Mouse (Mus musculus) gastrocnemius, adult 18-20 months (tissue): ENCODE results near the gene Aim2. TPM values are rescaled to one million over a fixed set of nuclear protein-coding genes. Genes with fewer than 3 reads are reported as not detected.
"Not testable (repeated sequence)": the region's sequence is repeated elsewhere in the genome, so short reads cannot be mapped to it uniquely, and the experiment has no call there.

ENCODE experiments used
- DNase-seq: peaks from one replicate; pipeline ENCODE4 v3.0.0; 2021; ENCODE audit warnings: low spot score
- long read RNA-seq, 2 experiments: library from polyadenylated mRNA; stranded (forward); transcript quantifications; one replicate each; pipeline ENCODE4 v2.0.0; 2021
- total RNA-seq, 2 experiments: library from RNA; stranded (reverse); gene quantifications; 2 replicates each; pipeline ENCODE4 v1.2.3; 2021

Aim2 gene
- under 1 TPM; 0.30 to 0.38 TPM for total RNA-seq
- long read RNA-seq, experiment 1 = 0 reads
- long read RNA-seq, experiment 2 = 0 reads

GRCm38 (mm10) chr1:173350372-173350957, at the start of gene Aim2:
Aim2 (plus strand) TSS chr1:173350879.
- no peak for DNase-seq

- not testable (repeated sequence) for DNase-seq
These were observed 47.9 kb upstream of the Aim2 start for GRCm38 (mm10) chr1:173302795-173303194.

DNA sequence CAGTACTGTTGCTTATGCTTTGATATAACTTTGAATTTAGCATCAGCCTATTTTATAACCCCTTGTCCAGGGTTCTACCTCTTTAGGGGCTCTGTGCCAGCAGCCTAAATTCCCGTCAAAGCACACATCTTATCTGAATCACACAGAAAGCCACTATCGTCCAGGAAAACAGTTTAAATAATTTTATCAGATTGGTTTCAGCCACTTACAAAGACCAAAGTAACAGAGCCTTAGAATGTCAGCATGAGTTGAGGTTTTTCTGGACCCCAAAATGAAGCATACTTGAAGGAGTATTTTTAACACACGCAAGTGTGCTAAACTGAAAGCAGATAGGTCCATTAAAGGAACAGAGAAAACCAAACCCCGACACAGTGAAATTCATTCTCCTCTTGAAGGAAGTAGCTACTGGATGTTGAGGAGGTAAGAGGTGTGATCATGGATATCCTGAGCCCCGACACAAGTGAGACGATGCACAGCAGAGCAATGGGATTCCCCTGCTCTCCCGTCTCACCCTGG, 37.1 kb upstream of the Aim2 start:
- not testable (repeated sequence) for DNase-seq

- no peak for DNase-seq
These were observed 35.0 kb upstream of the Aim2 start for GRCm38 (mm10) chr1:173315725-173316124.

- no peak for DNase-seq
These were observed 32.7 kb upstream of the Aim2 start for GRCm38 (mm10) chr1:173317925-173318477.

DNA sequence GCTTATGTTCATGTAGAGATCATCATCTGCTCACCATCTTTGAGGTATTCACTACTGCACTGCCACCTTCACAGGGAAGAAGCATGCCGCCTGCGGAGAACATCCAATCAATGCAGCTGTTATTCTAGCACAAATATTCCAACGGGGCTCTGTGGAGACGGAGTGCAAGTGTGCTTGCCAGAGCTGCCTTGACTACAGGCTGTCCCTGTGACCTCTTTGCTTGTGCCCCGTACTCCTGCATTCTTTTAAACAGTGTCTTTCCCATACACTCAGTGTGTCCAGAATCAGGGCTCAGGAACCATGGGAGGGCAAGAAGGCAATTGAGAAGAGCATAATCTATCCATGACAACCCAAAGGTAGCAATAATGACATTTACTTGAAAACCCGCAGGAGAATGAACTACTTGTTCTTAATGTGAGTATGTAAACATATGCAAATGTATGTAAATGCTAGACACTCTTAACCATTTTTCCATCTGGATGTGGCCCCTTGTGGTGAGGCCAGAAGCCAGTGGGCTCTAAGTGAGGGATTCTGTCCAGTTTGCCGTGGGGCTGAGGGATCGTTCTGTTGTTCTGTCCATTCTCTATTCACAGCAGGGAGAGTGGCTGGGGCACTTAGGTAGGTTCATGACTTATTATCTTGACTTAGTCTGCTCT, 29.0 kb upstream of the Aim2 start:
- no peak for DNase-seq

GRCm38 (mm10) chr1:173322249-173322627, 28.4 kb upstream of the Aim2 start:
- no peak for DNase-seq

- DNase-seq = peak; percentile 13
These were observed 26.7 kb upstream of the Aim2 start for GRCm38 (mm10) chr1:173323839-173324585.

DNA sequence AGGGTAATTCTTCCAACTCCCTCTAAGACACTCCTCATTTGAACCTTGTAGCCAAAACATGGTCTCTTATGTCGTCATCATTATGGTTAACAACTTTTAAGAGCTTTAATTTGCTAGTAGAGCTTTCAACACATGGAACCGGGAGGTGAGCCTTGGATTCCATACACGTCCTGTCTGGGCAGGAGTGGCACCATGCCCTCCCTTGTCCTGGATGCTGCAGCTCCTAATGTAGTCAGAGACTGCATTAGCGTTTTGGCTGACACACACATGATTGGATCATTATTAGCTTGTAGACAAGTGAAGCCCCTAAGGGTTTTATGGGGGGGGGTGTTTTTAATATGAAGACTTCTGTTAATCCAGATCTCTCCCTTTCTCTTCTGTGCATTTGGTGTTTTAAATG, 25.7 kb upstream of the Aim2 start:
- no peak for DNase-seq

DNA sequence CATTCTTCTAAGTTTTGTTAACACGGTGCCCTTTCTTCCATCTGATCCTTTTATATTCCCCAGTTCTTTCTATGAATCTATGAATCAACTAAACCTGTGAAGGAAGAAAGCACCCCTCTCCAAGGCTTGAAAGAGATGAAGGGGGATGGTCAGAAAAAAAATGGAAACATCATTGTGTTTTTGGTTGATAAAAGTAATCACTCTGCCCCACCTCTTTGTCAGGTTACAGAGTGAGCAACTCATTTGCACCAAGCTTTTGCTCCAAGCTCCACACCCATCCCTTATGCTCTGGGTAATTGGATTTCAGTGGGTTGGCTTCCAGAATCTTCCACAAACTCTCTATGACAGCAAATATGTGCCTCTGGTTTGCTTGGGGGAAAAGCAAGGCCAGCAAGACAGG, 25.3 kb upstream of the Aim2 start:
- DNase-seq = no peak

- no peak for DNase-seq
These were observed 24.1 kb upstream of the Aim2 start for GRCm38 (mm10) chr1:173326552-173326951.

DNA sequence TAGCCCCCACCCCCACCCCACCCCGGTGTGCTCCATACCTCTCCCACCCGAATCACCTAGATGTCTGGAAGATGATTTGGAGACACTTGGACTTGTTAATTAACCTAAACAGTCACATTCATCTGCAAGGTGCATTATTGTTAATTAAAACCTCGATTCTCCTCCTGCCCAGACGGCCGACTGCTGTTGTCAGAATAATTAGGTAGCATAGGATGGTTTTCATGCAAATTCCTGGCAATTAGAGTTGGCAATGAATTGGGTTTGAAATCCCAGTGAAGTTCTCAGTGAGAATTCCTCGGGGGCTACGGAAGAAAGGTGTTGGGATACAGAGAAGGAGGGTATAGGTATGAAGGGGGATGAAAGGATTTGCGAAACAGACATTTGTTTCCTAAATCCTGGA, 22.2 kb upstream of the Aim2 start:
- no peak for DNase-seq

DNA sequence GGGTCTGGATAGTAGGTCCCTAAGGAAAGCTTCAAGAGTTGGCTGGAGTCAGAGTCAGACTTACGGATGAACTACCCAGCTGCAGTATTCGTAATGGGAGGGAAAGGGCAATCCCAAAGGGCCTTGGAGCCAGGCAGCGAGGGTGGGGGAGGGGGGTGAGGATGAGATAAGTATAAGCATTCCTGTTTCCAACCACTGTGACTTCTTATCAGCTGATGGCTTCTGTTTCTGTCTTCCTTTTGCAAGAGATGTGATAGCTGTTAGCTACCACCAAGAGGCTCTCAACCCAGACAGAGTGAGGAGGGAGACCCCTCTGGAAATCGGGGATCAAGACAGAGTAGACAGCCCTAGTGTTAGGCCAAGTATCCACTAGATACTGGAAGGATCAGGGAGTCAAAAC, 21.5 kb upstream of the Aim2 start:
- no peak for DNase-seq

- DNase-seq = no peak
These were observed 20.9 kb upstream of the Aim2 start for GRCm38 (mm10) chr1:173329743-173330142.

GRCm38 (mm10) chr1:173332418-173332817, 18.3 kb upstream of the Aim2 start:
- DNase-seq = no peak

DNA sequence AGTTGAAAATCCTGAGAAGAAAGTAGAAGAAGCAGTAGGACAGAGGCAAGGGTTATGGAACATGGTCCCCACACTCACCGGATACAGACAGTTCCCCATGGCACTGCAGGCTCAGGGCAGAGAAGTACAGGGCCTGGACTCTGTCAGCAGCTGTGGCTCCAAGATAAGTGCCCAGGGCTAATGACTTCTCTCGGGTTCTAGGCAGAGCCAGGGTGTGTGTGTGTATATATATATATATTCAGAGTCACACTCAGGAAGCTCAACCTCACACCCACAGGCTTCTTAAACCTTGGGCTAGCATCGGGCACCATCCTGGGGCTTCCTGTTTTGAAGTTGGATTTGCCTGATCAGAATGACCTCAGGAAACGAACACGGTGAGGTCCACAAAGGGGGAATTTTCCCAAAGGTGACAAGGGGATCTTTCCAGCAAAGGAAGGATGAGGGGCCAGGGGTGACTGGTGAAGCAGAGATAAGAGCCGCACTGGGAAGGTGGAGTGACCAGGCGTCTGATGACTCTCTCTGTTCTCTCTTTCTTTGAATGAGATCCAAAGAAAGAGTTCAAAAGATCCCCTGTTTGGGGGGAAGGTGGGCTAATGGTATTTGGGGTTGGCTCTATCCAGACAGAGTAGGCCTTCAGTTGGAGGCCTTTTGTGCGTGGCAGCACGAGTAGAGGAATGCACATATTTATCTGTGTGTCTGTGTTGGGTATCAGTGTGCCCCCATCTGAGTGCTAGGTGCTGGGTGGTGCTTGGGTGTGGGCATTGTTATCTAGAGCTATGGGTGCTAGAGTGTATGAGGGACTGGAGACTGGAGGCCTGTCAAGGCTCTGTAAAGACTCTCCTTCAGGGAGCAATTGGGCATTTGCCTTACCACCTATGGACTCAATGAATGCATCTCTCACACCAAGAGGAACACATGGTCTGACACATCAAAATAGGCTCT, 17.1 kb upstream of the Aim2 start, which contains the start of gene Ackr1:
TSS of gene Ackr1 (minus strand) at position 439 of the 942 bp plus-strand sequence.
- no peak for DNase-seq

DNA sequence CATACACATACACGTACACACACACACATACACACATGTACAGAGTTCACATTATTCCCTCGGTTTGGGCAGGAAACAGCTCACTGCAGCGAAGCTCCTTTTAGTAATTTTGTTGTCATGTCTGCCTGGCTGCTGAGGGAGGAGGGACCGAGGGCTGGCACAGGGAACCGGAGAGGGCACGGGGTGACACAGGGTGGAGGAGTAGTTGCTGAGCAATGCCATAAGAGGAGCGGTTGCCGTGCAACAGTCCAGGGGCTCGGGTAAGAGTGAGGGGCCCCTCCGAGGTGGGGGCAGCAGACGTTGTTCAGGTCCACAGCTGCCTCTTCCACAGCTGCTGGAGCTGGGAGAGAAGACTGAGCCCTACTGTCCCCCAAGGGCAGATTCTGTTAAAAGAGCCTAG, 14.8 kb upstream of the Aim2 start:
- no peak for DNase-seq

DNA sequence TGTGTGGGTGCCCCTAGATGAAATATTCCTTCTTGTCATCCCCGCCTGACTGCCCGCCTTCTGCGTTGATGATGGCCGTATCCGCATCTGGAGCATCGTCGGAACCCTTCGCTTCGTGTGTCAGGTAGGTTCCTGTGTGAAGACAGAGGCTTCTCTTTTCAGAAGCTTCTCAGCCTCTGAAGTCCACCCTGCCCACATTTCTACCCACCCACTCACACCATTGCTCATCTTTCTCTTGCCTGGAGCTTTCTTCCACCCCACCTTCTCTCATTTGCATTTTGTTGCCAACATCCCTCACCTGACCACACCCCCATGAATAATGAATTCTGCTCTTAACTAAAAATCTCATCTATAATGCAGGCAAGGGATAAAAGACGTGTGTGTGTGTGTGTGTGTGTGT, 13.7 kb upstream of the Aim2 start:
- no peak for DNase-seq

GRCm38 (mm10) chr1:173339543-173339942, 11.1 kb upstream of the Aim2 start:
- peak; percentile 42 for DNase-seq

DNA sequence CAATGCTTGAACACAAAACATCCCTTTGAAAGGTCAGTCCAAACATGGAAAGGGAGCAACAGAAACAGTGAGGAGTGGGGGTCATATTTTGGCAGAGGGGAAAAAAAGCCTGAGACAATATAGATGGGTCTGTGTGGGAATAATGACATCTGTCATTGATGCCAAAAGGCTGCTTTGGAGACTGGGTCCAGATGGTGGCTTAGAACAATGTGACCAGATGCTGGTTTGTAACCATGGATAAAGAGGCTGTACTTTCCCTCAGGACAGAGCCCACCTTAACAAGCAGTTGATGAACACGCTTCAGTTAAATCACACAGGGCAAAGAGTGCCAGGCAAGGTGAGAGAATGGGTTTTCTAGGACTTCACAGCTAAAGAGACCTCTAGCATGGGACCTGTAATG, 8.3 kb upstream of the Aim2 start:
- no peak for DNase-seq

DNA sequence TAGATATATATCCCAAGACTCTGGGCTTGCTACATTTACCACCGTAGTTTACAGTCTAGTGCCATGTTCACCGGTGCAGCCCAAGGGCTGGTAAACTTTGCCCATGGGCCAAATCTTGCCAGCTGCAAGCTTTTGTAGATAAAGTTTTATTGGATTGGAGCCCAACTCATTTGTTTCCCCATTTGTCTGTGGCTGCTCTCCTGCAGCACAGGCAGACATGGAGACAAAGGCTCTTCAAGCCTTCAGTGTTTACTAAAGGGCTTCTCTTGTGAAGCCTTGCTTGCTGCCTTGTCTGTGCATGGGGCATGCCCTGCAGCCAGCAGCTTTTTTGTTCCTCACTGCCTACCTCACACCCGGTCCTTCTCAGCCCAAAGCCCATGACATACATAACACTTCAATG, 6.7 kb upstream of the Aim2 start:
- DNase-seq = no peak
